Mouse (Mus musculus): Measurements from ENCODE around the gene Sparc. TPM values are rescaled to one million over a fixed set of nuclear protein-coding genes. Genes with fewer than 3 reads are reported as not detected.
A peak's percentile ranks its signal among the peaks of the same experiment; 100 is the strongest.

Sparc gene
- polyA plus RNA-seq, 2 experiments = 1,741 to 2,257 TPM

- no peak overlapping the region for H3K4me3 ChIP-seq (replicated peaks; ENCODE audit: low read length)
- no peak overlapping the region for H3K27ac ChIP-seq (replicated peaks; ENCODE audit: low read depth, low read length)
- H3K9ac ChIP-seq (ENCODE audit: low read depth, low read length, severe bottlenecking) = no peak overlapping the region
- H3K36me3 ChIP-seq (ENCODE audit: control insufficient read depth, insufficient read depth, low read length) = peaks cover 51% of the 10 kb centered on the region
- H3K4me2 ChIP-seq (replicated peaks; ENCODE audit: low read depth, low read length, severe bottlenecking) = no peak overlapping the region
- DNase-seq (ENCODE audit: low spot score) (no peak), ATAC-seq (ENCODE audit: low FRiP score, low read depth) (no peak)
- no peaks in the 10 kb centered on the region for H3K27me3 ChIP-seq (ENCODE audit: control insufficient read depth, insufficient read depth, low read length)
- no peaks in the 10 kb centered on the region for H3K4me1 ChIP-seq (ENCODE audit: control insufficient read depth, insufficient read depth, low read length)
- no peak for TF ChIP-seq POLR2A (IDR thresholded peaks at IDR 0.05; ENCODE audit: borderline replicate concordance, extremely low read depth, insufficient read depth, insufficient read length)
- 78% methylated on average over 4 of the region's 4 CpGs for WGBS
- no peaks in the 10 kb centered on the region for H3K9me3 ChIP-seq (ENCODE audit: control insufficient read depth, low read length)
Observed at GRCm38 (mm10) chr11:55453640-55454039, 30.7 kb upstream of the Sparc start.

- no peak overlapping the region for H3K4me2 ChIP-seq (replicated peaks; ENCODE audit: low read depth, low read length, severe bottlenecking)
- H3K36me3 ChIP-seq (ENCODE audit: control insufficient read depth, insufficient read depth, low read length) = peaks cover 64% of the 10 kb centered on the region
- no peaks in the 10 kb centered on the region for H3K4me1 ChIP-seq (ENCODE audit: control insufficient read depth, insufficient read depth, low read length)
- no peak overlapping the region for H3K4me3 ChIP-seq (replicated peaks; ENCODE audit: low read length)
- DNase-seq (ENCODE audit: low spot score) (no peak), ATAC-seq (ENCODE audit: low FRiP score, low read depth) (no peak)
- H3K9ac ChIP-seq (ENCODE audit: low read depth, low read length, severe bottlenecking) = no peak overlapping the region
- H3K27me3 ChIP-seq (ENCODE audit: control insufficient read depth, insufficient read depth, low read length) = no peaks in the 10 kb centered on the region
- 73% methylated on average over 4 of the region's 4 CpGs for WGBS
- TF ChIP-seq POLR2A (IDR thresholded peaks at IDR 0.05; ENCODE audit: borderline replicate concordance, extremely low read depth, insufficient read depth, insufficient read length) = no peak
- H3K9me3 ChIP-seq (ENCODE audit: control insufficient read depth, low read length) = no peaks in the 10 kb centered on the region
- no peak overlapping the region for H3K27ac ChIP-seq (replicated peaks; ENCODE audit: low read depth, low read length)
Observed at GRCm38 (mm10) chr11:55450311-55450710, 27.3 kb upstream of the Sparc start.

- peaks cover 59% of the 10 kb centered on the region for H3K36me3 ChIP-seq (ENCODE audit: control insufficient read depth, insufficient read depth, low read length)
- ATAC-seq (ENCODE audit: low FRiP score, low read depth) (no peak), DNase-seq (ENCODE audit: low spot score) (no peak)
- no peaks in the 10 kb centered on the region for H3K27me3 ChIP-seq (ENCODE audit: control insufficient read depth, insufficient read depth, low read length)
- H3K9ac ChIP-seq (ENCODE audit: low read depth, low read length, severe bottlenecking) = no peak overlapping the region
- no peak overlapping the region for H3K4me2 ChIP-seq (replicated peaks; ENCODE audit: low read depth, low read length, severe bottlenecking)
- H3K27ac ChIP-seq (replicated peaks; ENCODE audit: low read depth, low read length) = no peak overlapping the region
- H3K9me3 ChIP-seq (ENCODE audit: control insufficient read depth, low read length) = no peaks in the 10 kb centered on the region
- no peak overlapping the region for H3K4me3 ChIP-seq (replicated peaks; ENCODE audit: low read length)
- no peaks in the 10 kb centered on the region for H3K4me1 ChIP-seq (ENCODE audit: control insufficient read depth, insufficient read depth, low read length)
- no peak for TF ChIP-seq POLR2A (IDR thresholded peaks at IDR 0.05; ENCODE audit: borderline replicate concordance, extremely low read depth, insufficient read depth, insufficient read length)
- WGBS = 76% methylated on average over 7 of the region's 7 CpGs
Observed at GRCm38 (mm10) chr11:55449531-55449930, 26.5 kb upstream of the Sparc start.

GRCm38 (mm10) chr11:55446579-55446978, 23.6 kb upstream of the Sparc start:
- Histone ChIP-seq H3K27ac (replicated peaks; ENCODE audit: low read depth, low read length) (no peak overlapping the region; the same call in 1 of the 2 replicates), H3K4me2 (replicated peaks; ENCODE audit: low read depth, low read length, severe bottlenecking) (no peak overlapping the region), H3K9ac (ENCODE audit: low read depth, low read length, severe bottlenecking) (no peak overlapping the region), H3K36me3 (ENCODE audit: control insufficient read depth, insufficient read depth, low read length) (peaks cover 41% of the 10 kb centered on the region), H3K27me3 (ENCODE audit: control insufficient read depth, insufficient read depth, low read length) (no peaks in the 10 kb centered on the region), H3K9me3 (ENCODE audit: control insufficient read depth, low read length) (no peaks in the 10 kb centered on the region), H3K4me1 (ENCODE audit: control insufficient read depth, insufficient read depth, low read length) (no peaks in the 10 kb centered on the region), H3K4me3 (replicated peaks; ENCODE audit: low read length) (no peak overlapping the region)
- WGBS = 10% methylated on average over 4 of the region's 4 CpGs
- DNase-seq (ENCODE audit: low spot score) (peak; percentile 89), ATAC-seq (ENCODE audit: low FRiP score, low read depth) (peak; percentile 82)
- no peak for TF ChIP-seq POLR2A (IDR thresholded peaks at IDR 0.05; ENCODE audit: borderline replicate concordance, extremely low read depth, insufficient read depth, insufficient read length)

GRCm38 (mm10) chr11:55444772-55445171, 21.8 kb upstream of the Sparc start:
- no peak overlapping the region for H3K4me3 ChIP-seq (replicated peaks; ENCODE audit: low read length)
- no peaks in the 10 kb centered on the region for H3K27me3 ChIP-seq (ENCODE audit: control insufficient read depth, insufficient read depth, low read length)
- H3K27ac ChIP-seq (replicated peaks; ENCODE audit: low read depth, low read length) = no peak overlapping the region
- H3K36me3 ChIP-seq (ENCODE audit: control insufficient read depth, insufficient read depth, low read length) = peaks cover 25% of the 10 kb centered on the region
- WGBS = 4% methylated on average over 1 of the region's 1 CpGs
- no peak overlapping the region for H3K4me2 ChIP-seq (replicated peaks; ENCODE audit: low read depth, low read length, severe bottlenecking)
- peak; percentile 23; the same call in 1 of the 2 replicates for ATAC-seq (ENCODE audit: low FRiP score, low read depth)
- no peaks in the 10 kb centered on the region for H3K9me3 ChIP-seq (ENCODE audit: control insufficient read depth, low read length)
- H3K9ac ChIP-seq (ENCODE audit: low read depth, low read length, severe bottlenecking) = no peak overlapping the region
- H3K4me1 ChIP-seq (ENCODE audit: control insufficient read depth, insufficient read depth, low read length) = no peaks in the 10 kb centered on the region
- peak; percentile 97 for DNase-seq (ENCODE audit: low spot score)
- TF ChIP-seq POLR2A (IDR thresholded peaks at IDR 0.05; ENCODE audit: borderline replicate concordance, extremely low read depth, insufficient read depth, insufficient read length) = no peak

GRCm38 (mm10) chr11:55439718-55440117, 16.7 kb upstream of the Sparc start:
- ATAC-seq (ENCODE audit: low FRiP score, low read depth) (no peak), DNase-seq (ENCODE audit: low spot score) (no peak)
- Histone ChIP-seq H3K9ac (ENCODE audit: low read depth, low read length, severe bottlenecking) (no peak overlapping the region), H3K27ac (replicated peaks; ENCODE audit: low read depth, low read length) (no peak overlapping the region), H3K4me3 (replicated peaks; ENCODE audit: low read length) (no peak overlapping the region), H3K36me3 (ENCODE audit: control insufficient read depth, insufficient read depth, low read length) (no peaks in the 10 kb centered on the region), H3K9me3 (ENCODE audit: control insufficient read depth, low read length) (no peaks in the 10 kb centered on the region), H3K27me3 (ENCODE audit: control insufficient read depth, insufficient read depth, low read length) (no peaks in the 10 kb centered on the region), H3K4me1 (ENCODE audit: control insufficient read depth, insufficient read depth, low read length) (no peaks in the 10 kb centered on the region), H3K4me2 (replicated peaks; ENCODE audit: low read depth, low read length, severe bottlenecking) (no peak overlapping the region)
- TF ChIP-seq POLR2A (IDR thresholded peaks at IDR 0.05; ENCODE audit: borderline replicate concordance, extremely low read depth, insufficient read depth, insufficient read length) = no peak
- WGBS = 41% methylated on average over 5 of the region's 5 CpGs
